Mouse (Mus musculus) MEL-GATA-1-ER (cell line): Measurements from ENCODE around the gene Ints7.

ENCODE experiments used
- DNase-seq: peaks from one replicate; pipeline ENCODE4 v3.0.0-alpha.2; 2012; ENCODE audit warnings: low read depth; ENCODE audit errors: extremely low read depth

Gene Ints7

GRCm38 (mm10) chr1:191583836-191584235, 8.4 kb downstream of the Ints7 start:
- DNase-seq, result no peak

GRCm38 (mm10) chr1:191584483-191584882, 9.0 kb downstream of the Ints7 start:
- no peak for DNase-seq

GRCm38 (mm10) chr1:191585704-191586103, 10.3 kb downstream of the Ints7 start:
- no peak for DNase-seq

- DNase-seq, result no peak
Measured at GRCm38 (mm10) chr1:191587062-191587461, 11.6 kb downstream of the Ints7 start.

- no peak for DNase-seq
Measured at GRCm38 (mm10) chr1:191588749-191589148, 13.3 kb downstream of the Ints7 start.

- no peak for DNase-seq
Measured at GRCm38 (mm10) chr1:191592016-191592720, 16.7 kb downstream of the Ints7 start.

- no peak for DNase-seq
Measured at GRCm38 (mm10) chr1:191596076-191596475, 20.6 kb downstream of the Ints7 start.

GRCm38 (mm10) chr1:191599210-191599609, 23.8 kb downstream of the Ints7 start:
- no peak for DNase-seq

GRCm38 (mm10) chr1:191604690-191605089, 29.3 kb downstream of the Ints7 start:
- no peak for DNase-seq

- no peak for DNase-seq
Measured at GRCm38 (mm10) chr1:191609051-191609450, 33.6 kb downstream of the Ints7 start.

GRCm38 (mm10) chr1:191609578-191609977, 34.1 kb downstream of the Ints7 start:
- DNase-seq, result no peak

- DNase-seq, result no peak
Measured at GRCm38 (mm10) chr1:191610357-191610756, 34.9 kb downstream of the Ints7 start.

- no peak for DNase-seq
Measured at GRCm38 (mm10) chr1:191611686-191612085, 36.2 kb downstream of the Ints7 start.

GRCm38 (mm10) chr1:191612877-191613276, 37.4 kb downstream of the Ints7 start:
- no peak for DNase-seq

GRCm38 (mm10) chr1:191616245-191616644, 40.8 kb downstream of the Ints7 start:
- no peak for DNase-seq

GRCm38 (mm10) chr1:191617589-191617988, 42.2 kb downstream of the Ints7 start:
- peak; percentile 12 for DNase-seq

GRCm38 (mm10) chr1:191618067-191618766, 42.8 kb downstream of the Ints7 start:
- peak; percentile 30 for DNase-seq

- no peak for DNase-seq
Measured at GRCm38 (mm10) chr1:191621096-191621495, 45.7 kb downstream of the Ints7 start.

- no peak for DNase-seq
Measured at GRCm38 (mm10) chr1:191622801-191623200, 47.4 kb downstream of the Ints7 start.

- DNase-seq, result no peak
Measured at GRCm38 (mm10) chr1:191624492-191624891, 49.1 kb downstream of the Ints7 start.

GRCm38 (mm10) chr1:191625026-191625425, 49.6 kb downstream of the Ints7 start:
- no peak for DNase-seq

- no peak for DNase-seq
Measured at GRCm38 (mm10) chr1:191625620-191626019, 50.2 kb downstream of the Ints7 start.
